Mouse (Mus musculus) bone marrow macrophage, adult 2 months (primary cell): ENCODE data around the gene Zc3h15.

ENCODE experiments used
- CTCF ChIP-seq: IDR thresholded peaks from 2 replicates; pipeline ENCODE4 v1.5.1; 2012; ENCODE audit warnings: low read depth, mild to moderate bottlenecking, low read length, moderate library complexity
- POLR2A ChIP-seq: IDR thresholded peaks from 2 replicates; pipeline ENCODE4 v1.6.1; 2012; ENCODE audit warnings: mild to moderate bottlenecking, low read depth, low read length, borderline replicate concordance

GRCm38 (mm10) chr2:83621511-83621910, 22.7 kb upstream of the Zc3h15 start:
- TF ChIP-seq CTCF (no peak), POLR2A (no peak)
